Mouse (Mus musculus) hindbrain, embryonic 16.5 days (tissue): ENCODE measurements around the gene Pde4d. TPM values are rescaled to one million over a fixed set of nuclear protein-coding genes. Genes with fewer than 3 reads are reported as not detected.

Source experiments
- ATAC-seq: fragments of 200-750 bp; cut with Nextera tagmentation; 2 replicates; pipeline ENCODE4 v1.8.0; 2017; ENCODE audit warnings: moderate TSS enrichment, moderate library complexity
- H3K27ac ChIP-seq: fragments of 300-500 bp; sonication (generic); 2 replicates; pipeline ENCODE4 v1.5.1; 2014; ENCODE audit warnings: low read depth, mild to moderate bottlenecking, control low read depth, low read length, moderate library complexity
- H3K27me3 ChIP-seq: fragments of 300-500 bp; sonication (generic); replicated peaks from 2 replicates; pipeline ENCODE4 v1.6.1; 2014; ENCODE audit warnings: low read length; ENCODE audit not compliant: control insufficient read depth, insufficient read depth
- H3K36me3 ChIP-seq: fragments of 300-500 bp; sonication (generic); 2 replicates; pipeline ENCODE4 v1.6.1; 2014; ENCODE audit warnings: mild to moderate bottlenecking, low read length, moderate library complexity, mixed read lengths; ENCODE audit not compliant: control insufficient read depth, insufficient read depth
- H3K4me1 ChIP-seq: fragments of 300-500 bp; sonication (generic); 2 replicates; pipeline ENCODE4 v1.6.1; 2014; ENCODE audit warnings: low read depth, low read length; ENCODE audit not compliant: control insufficient read depth, insufficient read depth
- H3K4me2 ChIP-seq: fragments of 300-500 bp; sonication (generic); 2 replicates; pipeline ENCODE4 v1.6.1; 2014; ENCODE audit warnings: mild to moderate bottlenecking, low read length, control low read depth, moderate library complexity
- H3K4me3 ChIP-seq: fragments of 300-500 bp; sonication (generic); 2 replicates; pipeline ENCODE4 v1.5.1; 2014; ENCODE audit warnings: mild to moderate bottlenecking, low read length, control low read depth, moderate library complexity
- H3K9ac ChIP-seq: fragments of 300-500 bp; sonication (generic); 2 replicates; pipeline ENCODE4 v1.6.1; 2014; ENCODE audit warnings: low read depth, mild to moderate bottlenecking, control low read depth, low read length, moderate library complexity
- H3K9me3 ChIP-seq: fragments of 300-500 bp; sonication (generic); 2 replicates; pipeline ENCODE4 v1.6.1; 2014; ENCODE audit warnings: mild to moderate bottlenecking, low read length, moderate library complexity; ENCODE audit not compliant: control insufficient read depth
- WGBS: fragments of 180-500 bp; shearing (Covaris S2); extraction: QIAGEN DNeasy Blood & Tissue Kit; methylation state at CpG from one replicate; pipeline ENCODE4 v1.1.7; 2014; 5-methylcytosine and 5-hydroxymethylcytosine counted together
- polyA plus RNA-seq: library from polyadenylated mRNA; unstranded; fragments of >200 nt; fragmentation: Nextera tagmentation; extraction: Ambion mirVana; gene quantifications from 2 replicates; pipeline ENCODE4 v1.2.1, GENCODE M21; 2015

The Pde4d gene
- polyA plus RNA-seq, 1 experiment from 2014 or later: 18.5 TPM

GRCm38 (mm10) chr13:108998739-108999138 is 549.0 kb downstream of the Pde4d start:
- ATAC-seq: peak; percentile 52; the same call in 1 of the 2 replicates
- Histone ChIP-seq H3K4me2 (no peak overlapping the region), H3K36me3 (no peaks in the 10 kb centered on the region), H3K27ac (no peak overlapping the region), H3K27me3 (no peaks in the 10 kb centered on the region), H3K9ac (no peak overlapping the region), H3K4me1 (no peaks in the 10 kb centered on the region; the same call in 1 of the 2 replicates), H3K9me3 (no peaks in the 10 kb centered on the region), H3K4me3 (no peak overlapping the region)
- WGBS: 52% methylated on average over 2 of the region's 2 CpGs

- no peak overlapping the region for H3K9ac ChIP-seq
- no peaks in the 10 kb centered on the region for H3K4me1 ChIP-seq
- H3K27ac ChIP-seq: no peak overlapping the region
- WGBS: 23% methylated on average over 1 of the region's 1 CpGs
- H3K4me3 ChIP-seq: no peak overlapping the region
- no peaks in the 10 kb centered on the region for H3K27me3 ChIP-seq
- no peaks in the 10 kb centered on the region for H3K36me3 ChIP-seq
- no peak for ATAC-seq
- H3K9me3 ChIP-seq: no peaks in the 10 kb centered on the region
- H3K4me2 ChIP-seq: no peak overlapping the region
These were observed 575.0 kb downstream of the Pde4d start for GRCm38 (mm10) chr13:109024703-109025102.

GRCm38 (mm10) chr13:109047126-109047525 is 597.4 kb downstream of the Pde4d start:
- no peak overlapping the region for H3K4me2 ChIP-seq
- H3K27me3 ChIP-seq: no peaks in the 10 kb centered on the region
- H3K9ac ChIP-seq: no peak overlapping the region
- 46% methylated on average over 7 of the region's 7 CpGs for WGBS
- no peaks in the 10 kb centered on the region for H3K36me3 ChIP-seq
- no peaks in the 10 kb centered on the region for H3K9me3 ChIP-seq
- H3K27ac ChIP-seq: no peak overlapping the region
- ATAC-seq: no peak
- H3K4me1 ChIP-seq: no peaks in the 10 kb centered on the region
- H3K4me3 ChIP-seq: no peak overlapping the region

- Histone ChIP-seq H3K4me1 (peaks cover 6% of the 10 kb centered on the region), H3K27ac (peak overlapping the region; percentile 14; the same call in 1 of the 2 replicates), H3K9ac (no peak overlapping the region), H3K9me3 (no peaks in the 10 kb centered on the region), H3K27me3 (no peaks in the 10 kb centered on the region), H3K4me2 (peak overlapping the region; percentile 51), H3K36me3 (no peaks in the 10 kb centered on the region), H3K4me3 (no peak overlapping the region; the same call in 1 of the 2 replicates)
- 41% methylated on average over 2 of the region's 2 CpGs for WGBS
- ATAC-seq: peak; percentile 15; the same call in 1 of the 2 replicates
These were observed 603.1 kb downstream of the Pde4d start for GRCm38 (mm10) chr13:109052805-109053204.

GRCm38 (mm10) chr13:109053242-109054018 is 603.7 kb downstream of the Pde4d start:
- Histone ChIP-seq H3K27ac (peak overlapping the region; percentile 14; the same call in 1 of the 2 replicates), H3K4me1 (peaks cover 6% of the 10 kb centered on the region), H3K9ac (peak overlapping the region; percentile 43; the same call in 1 of the 2 replicates), H3K36me3 (no peaks in the 10 kb centered on the region), H3K4me2 (peak overlapping the region; percentile 51), H3K9me3 (no peaks in the 10 kb centered on the region), H3K27me3 (no peaks in the 10 kb centered on the region), H3K4me3 (peak overlapping the region; percentile 28)
- 24% methylated on average over 10 of the region's 10 CpGs for WGBS
- ATAC-seq: peak; percentile 96

- 32% methylated on average over 4 of the region's 4 CpGs for WGBS
- H3K4me2 ChIP-seq: no peak overlapping the region
- no peak for ATAC-seq
- no peaks in the 10 kb centered on the region for H3K9me3 ChIP-seq
- H3K27ac ChIP-seq: no peak overlapping the region
- no peak overlapping the region for H3K4me3 ChIP-seq
- H3K4me1 ChIP-seq: peaks cover 1% of the 10 kb centered on the region
- no peak overlapping the region for H3K9ac ChIP-seq
- H3K36me3 ChIP-seq: no peaks in the 10 kb centered on the region
- H3K27me3 ChIP-seq: no peaks in the 10 kb centered on the region
These were observed 608.3 kb downstream of the Pde4d start for GRCm38 (mm10) chr13:109058045-109058444.

GRCm38 (mm10) chr13:109066581-109067159 is 616.9 kb downstream of the Pde4d start:
- Histone ChIP-seq H3K4me1 (no peaks in the 10 kb centered on the region), H3K27ac (no peak overlapping the region), H3K4me2 (no peak overlapping the region), H3K9ac (no peak overlapping the region), H3K9me3 (no peaks in the 10 kb centered on the region), H3K36me3 (no peaks in the 10 kb centered on the region), H3K27me3 (no peaks in the 10 kb centered on the region), H3K4me3 (no peak overlapping the region)
- WGBS: 57% methylated on average over 4 of the region's 4 CpGs
- peak; percentile 52; the same call in 1 of the 2 replicates for ATAC-seq

- Histone ChIP-seq H3K4me1 (no peaks in the 10 kb centered on the region), H3K9me3 (no peaks in the 10 kb centered on the region), H3K4me3 (no peak overlapping the region), H3K4me2 (no peak overlapping the region), H3K36me3 (no peaks in the 10 kb centered on the region), H3K27ac (no peak overlapping the region), H3K9ac (no peak overlapping the region), H3K27me3 (no peaks in the 10 kb centered on the region)
- WGBS: 85% methylated on average over 8 of the region's 8 CpGs
- no peak for ATAC-seq
These were observed 618.8 kb downstream of the Pde4d start for GRCm38 (mm10) chr13:109068258-109069219.
